In the genomic region with DNA sequence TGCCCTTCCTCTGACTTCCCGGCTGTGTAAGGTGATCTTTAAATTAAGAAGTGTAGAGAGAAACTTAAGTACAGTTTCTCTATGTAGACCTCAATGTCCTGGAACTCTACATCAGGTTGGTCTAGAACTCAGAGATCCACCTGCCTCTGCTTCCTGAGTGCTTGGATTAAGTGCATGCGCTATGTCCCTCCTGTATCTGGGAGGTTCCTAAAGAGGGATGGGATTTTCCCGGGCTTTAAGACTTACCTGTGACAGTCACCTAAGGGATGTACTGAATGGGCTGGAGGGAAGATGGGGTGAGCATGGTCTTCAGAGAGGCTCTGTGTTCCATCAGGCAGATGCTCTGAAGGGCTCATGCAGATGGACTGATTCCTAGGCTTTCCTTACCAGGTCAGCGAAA, we compare ENCODE assay signal across 8 mouse cellular contexts. TPM values are rescaled to one million over a fixed set of nuclear protein-coding genes. Genes with fewer than 3 reads are reported as not detected.
DNase-seq lines count a peak whose midpoint lies in the region; ATAC-seq and TF ChIP-seq lines count a peak whose summit lies in the region.
"Had no signal": no experiment of that assay in that cellular context is flagged by ENCODE, and none has a peak within 500 bp of the region (broad histone marks: within the 10 kb centered on the region; RNA-seq: fewer than 3 reads in every experiment).

No protein-coding gene starts in this region.

- no peak for ATAC-seq in megakaryocyte, adult 5-6 weeks (ENCODE audit: poor library complexity, severe bottlenecking)
- ATAC-seq in forebrain, embryonic 11.5 days (replicated peaks; ENCODE audit: low FRiP score) = no peak
- no peak for ATAC-seq in limb, embryonic 14.5 days (ENCODE audit: low FRiP score, low read depth)
- ATAC-seq in stomach, embryonic 16.5 days (ENCODE audit: insufficient read depth, low FRiP score) = no peak

- peaks cover 49% of the 10 kb centered on the region for H3K36me3 ChIP-seq in megakaryocyte, embryonic 14.5 days (replicated peaks; ENCODE audit: low read length)
- H3K36me3 ChIP-seq in forebrain, embryonic 11.5 days (ENCODE audit: control insufficient read depth, insufficient read depth, low read length) = peaks cover 16% of the 10 kb centered on the region
- H3K36me3 ChIP-seq in limb, embryonic 14.5 days (ENCODE audit: control insufficient read depth, insufficient read depth, low read length) = peaks cover 43% of the 10 kb centered on the region
- peaks cover 20% of the 10 kb centered on the region for H3K36me3 ChIP-seq in stomach, embryonic 16.5 days (ENCODE audit: control insufficient read depth, insufficient read depth, low read length)

- DNase-seq in forebrain, embryonic 11.5 days (ENCODE audit: low spot score) = no peak
- DNase-seq in limb, embryonic 14.5 days (ENCODE audit: low spot score) = no peak
- DNase-seq in natural killer cell, adult 2 months (ENCODE audit: low spot score in 2 of 2) = no peak
- no peak for DNase-seq in left cerebral cortex, postnatal 14 days (ENCODE audit: low spot score in 2 of 2)
- DNase-seq: lung, postnatal 36 days had no signal

- peaks cover 49% of the 10 kb centered on the region for H3K4me1 ChIP-seq in megakaryocyte, embryonic 14.5 days
- peaks cover 11% of the 10 kb centered on the region; the same call in 1 of the 2 replicates for H3K4me1 ChIP-seq in forebrain, embryonic 11.5 days (replicated peaks; ENCODE audit: control insufficient read depth, insufficient read depth, low read length)
- peaks cover 9% of the 10 kb centered on the region; the same call in 1 of the 2 replicates for H3K4me1 ChIP-seq in limb, embryonic 14.5 days (ENCODE audit: control insufficient read depth, insufficient read depth, low read length)
- peaks cover 16% of the 10 kb centered on the region; the same call in 1 of the 2 replicates for H3K4me1 ChIP-seq in stomach, embryonic 16.5 days (ENCODE audit: control insufficient read depth, insufficient read depth, low read length)

- H3K9ac ChIP-seq in forebrain, embryonic 11.5 days (ENCODE audit: low read length) = peak overlapping the region; percentile 72
- H3K9ac ChIP-seq in limb, embryonic 14.5 days (ENCODE audit: low read depth, low read length, severe bottlenecking) = peak overlapping the region; percentile 97
- peak overlapping the region; percentile 99 for H3K9ac ChIP-seq in stomach, embryonic 16.5 days (ENCODE audit: low read length)

- WGBS in forebrain, embryonic 11.5 days = 46% methylated on average over 4 of the region's 4 CpGs
- 44% methylated on average over 4 of the region's 4 CpGs for WGBS in limb, embryonic 14.5 days
- WGBS in stomach, embryonic 16.5 days = 33% methylated on average over 4 of the region's 4 CpGs

- TF ChIP-seq POLR2A in limb, embryonic 14.5 days (IDR thresholded peaks at IDR 0.05; ENCODE audit: borderline replicate concordance, extremely low read depth, insufficient read depth, insufficient read length) = no peak

- H3K4me3 ChIP-seq in megakaryocyte, embryonic 14.5 days (replicated peaks) = peak overlapping the region; percentile 99
- H3K4me3 ChIP-seq in forebrain, embryonic 11.5 days (ENCODE audit: low read depth, low read length) = peak overlapping the region; percentile 61
- H3K4me3 ChIP-seq in limb, embryonic 14.5 days (replicated peaks; ENCODE audit: low read length) = peak overlapping the region; percentile 91
- H3K4me3 ChIP-seq in stomach, embryonic 16.5 days (replicated peaks; ENCODE audit: low read length) = peak overlapping the region; percentile 96

- no peaks in the 10 kb centered on the region for H3K27me3 ChIP-seq in megakaryocyte, embryonic 14.5 days (replicated peaks)
- peaks cover 5% of the 10 kb centered on the region; the same call in 1 of the 2 replicates for H3K27me3 ChIP-seq in forebrain, embryonic 11.5 days (ENCODE audit: control insufficient read depth, insufficient read depth, low read length)
- no peaks in the 10 kb centered on the region for H3K27me3 ChIP-seq in limb, embryonic 14.5 days (ENCODE audit: control insufficient read depth, insufficient read depth, low read length)
- no peaks in the 10 kb centered on the region for H3K27me3 ChIP-seq in stomach, embryonic 16.5 days (ENCODE audit: control insufficient read depth, insufficient read depth, low read length)

- intact Hi-C loops in left cerebral cortex, postnatal 14 days (cut with DNase I) = loop anchor here (5.0 to 10.0 kb wide), 2 partner anchors 51 to 79 kb away; partner anchors contain the start of gene Kmt5c

- H3K4me2 ChIP-seq in forebrain, embryonic 11.5 days (ENCODE audit: low read depth, low read length, severe bottlenecking) = peak overlapping the region; percentile 88
- H3K4me2 ChIP-seq in limb, embryonic 14.5 days (replicated peaks; ENCODE audit: low read depth, low read length, severe bottlenecking) = peak overlapping the region; percentile 83
- peak overlapping the region; percentile 74 for H3K4me2 ChIP-seq in stomach, embryonic 16.5 days (ENCODE audit: low read depth, low read length)

- H3K9me3 ChIP-seq in megakaryocyte, embryonic 14.5 days = no peaks in the 10 kb centered on the region
- no peaks in the 10 kb centered on the region for H3K9me3 ChIP-seq in forebrain, embryonic 11.5 days (ENCODE audit: control insufficient read depth, low read length)
- H3K9me3 ChIP-seq in limb, embryonic 14.5 days (ENCODE audit: control insufficient read depth, low read length) = no peaks in the 10 kb centered on the region
- H3K9me3 ChIP-seq in stomach, embryonic 16.5 days (replicated peaks; ENCODE audit: control insufficient read depth, low read length) = no peaks in the 10 kb centered on the region

- H3K27ac ChIP-seq in forebrain, embryonic 11.5 days (ENCODE audit: low read depth, low read length) = peak overlapping the region; percentile 18; the same call in 1 of the 2 replicates
- peak overlapping the region; percentile 92; the same call in 1 of the 2 replicates for H3K27ac ChIP-seq in limb, embryonic 14.5 days (replicated peaks; ENCODE audit: low read depth, low read length)
- peak overlapping the region; percentile 96 for H3K27ac ChIP-seq in stomach, embryonic 16.5 days (ENCODE audit: low read length)

RNA-seq across cellular contexts. Expression of gene Rpl28, which starts 1.0 kb away (rescaled TPM):
- polyA plus RNA-seq in megakaryocyte, embryonic 14.5 days (2012; ENCODE audit: insufficient read depth, low replicate concordance) = 3,598 and 12,997 TPM in 2 replicates
- total RNA-seq in megakaryocyte, adult 5-6 weeks (2015) = 1,340 and 1,433 TPM in 2 replicates
- 535 and 673 TPM in 2 replicates for total RNA-seq in megakaryocyte, adult 5-6 weeks (2017)
- 203 and 220 TPM in 2 replicates for polyA plus RNA-seq in forebrain, embryonic 11.5 days (2014; fragmentation: Nextera tagmentation; extraction: Ambion mirVana)
- 486 and 665 TPM in 2 replicates for polyA plus RNA-seq in limb, embryonic 14.5 days (2012; rRNA removed)
- 253 and 275 TPM in 2 replicates for polyA plus RNA-seq in limb, embryonic 14.5 days (2014; fragmentation: Nextera tagmentation; extraction: Ambion mirVana)
- 255 and 322 TPM in 2 replicates for polyA plus RNA-seq in stomach, embryonic 16.5 days (2015; fragmentation: Nextera tagmentation; extraction: Ambion mirVana)
- 100 to 1,000 TPM; 480 to 489 TPM for total RNA-seq in left cerebral cortex, postnatal 14 days (2021)

RNA-seq across cellular contexts. Expression of gene Tmem238, which starts 4.2 kb away (rescaled TPM):
- polyA plus RNA-seq in megakaryocyte, embryonic 14.5 days (2012; ENCODE audit: insufficient read depth, low replicate concordance) = 29.3 and 145 TPM in 2 replicates
- 1.3 and 3.0 TPM in 2 replicates for total RNA-seq in megakaryocyte, adult 5-6 weeks (2015)
- total RNA-seq in megakaryocyte, adult 5-6 weeks (2017) = 0.61 and 2.5 TPM in 2 replicates
- 1.6 and 2.6 TPM in 2 replicates for polyA plus RNA-seq in forebrain, embryonic 11.5 days (2014; fragmentation: Nextera tagmentation; extraction: Ambion mirVana)
- 10.1 and 15.2 TPM in 2 replicates for polyA plus RNA-seq in limb, embryonic 14.5 days (2012; rRNA removed)
- polyA plus RNA-seq in limb, embryonic 14.5 days (2014; fragmentation: Nextera tagmentation; extraction: Ambion mirVana) = 8.1 and 9.6 TPM in 2 replicates
- polyA plus RNA-seq in stomach, embryonic 16.5 days (2015; fragmentation: Nextera tagmentation; extraction: Ambion mirVana) = 21.2 and 21.7 TPM in 2 replicates
- total RNA-seq in left cerebral cortex, postnatal 14 days (2021) = 1 to 10 TPM; 2.7 to 4.4 TPM

RNA-seq across cellular contexts. Expression of gene Tmem190, which starts 10.9 kb away (rescaled TPM):
- not detected in 2 replicates for polyA plus RNA-seq in megakaryocyte, embryonic 14.5 days (2012; ENCODE audit: insufficient read depth, low replicate concordance)
- not detected in 2 replicates for total RNA-seq in megakaryocyte, adult 5-6 weeks (2015)
- not detected in 2 replicates for total RNA-seq in megakaryocyte, adult 5-6 weeks (2017)
- polyA plus RNA-seq in forebrain, embryonic 11.5 days (2014; fragmentation: Nextera tagmentation; extraction: Ambion mirVana) = not detected in 2 replicates
- not detected in 2 replicates for polyA plus RNA-seq in limb, embryonic 14.5 days (2012; rRNA removed)
- not detected in 2 replicates for polyA plus RNA-seq in limb, embryonic 14.5 days (2014; fragmentation: Nextera tagmentation; extraction: Ambion mirVana)
- 0.72 and 0.79 TPM in 2 replicates for polyA plus RNA-seq in stomach, embryonic 16.5 days (2015; fragmentation: Nextera tagmentation; extraction: Ambion mirVana)
- not detected for total RNA-seq in left cerebral cortex, postnatal 14 days (2021)

RNA-seq across cellular contexts. Expression of gene Il11, which starts 11.0 kb away (rescaled TPM):
- 0.26 and 1.9 TPM in 2 replicates for polyA plus RNA-seq in megakaryocyte, embryonic 14.5 days (2012; ENCODE audit: insufficient read depth, low replicate concordance)
- total RNA-seq in megakaryocyte, adult 5-6 weeks (2015) = not detected in 2 replicates
- not detected in 2 replicates for total RNA-seq in megakaryocyte, adult 5-6 weeks (2017)
- 0.19 TPM in 1 of 2 replicates, not detected in the other for polyA plus RNA-seq in forebrain, embryonic 11.5 days (2014; fragmentation: Nextera tagmentation; extraction: Ambion mirVana)
- polyA plus RNA-seq in limb, embryonic 14.5 days (2012; rRNA removed) = 0.33 and 0.63 TPM in 2 replicates
- 0.22 TPM in 1 of 2 replicates, not detected in the other for polyA plus RNA-seq in limb, embryonic 14.5 days (2014; fragmentation: Nextera tagmentation; extraction: Ambion mirVana)
- polyA plus RNA-seq in stomach, embryonic 16.5 days (2015; fragmentation: Nextera tagmentation; extraction: Ambion mirVana) = 0.22 and 0.26 TPM in 2 replicates
- under 1 TPM; 0.18 to 0.55 TPM for total RNA-seq in left cerebral cortex, postnatal 14 days (2021)

RNA-seq across cellular contexts. Expression of gene Ube2s, which starts 18.7 kb away (rescaled TPM):
- 217 and 258 TPM in 2 replicates for polyA plus RNA-seq in megakaryocyte, embryonic 14.5 days (2012; ENCODE audit: insufficient read depth, low replicate concordance)
- total RNA-seq in megakaryocyte, adult 5-6 weeks (2015) = 313 and 324 TPM in 2 replicates
- total RNA-seq in megakaryocyte, adult 5-6 weeks (2017) = 178 and 185 TPM in 2 replicates
- 476 and 526 TPM in 2 replicates for polyA plus RNA-seq in forebrain, embryonic 11.5 days (2014; fragmentation: Nextera tagmentation; extraction: Ambion mirVana)
- polyA plus RNA-seq in limb, embryonic 14.5 days (2012; rRNA removed) = 515 and 618 TPM in 2 replicates
- 366 and 368 TPM in 2 replicates for polyA plus RNA-seq in limb, embryonic 14.5 days (2014; fragmentation: Nextera tagmentation; extraction: Ambion mirVana)
- polyA plus RNA-seq in stomach, embryonic 16.5 days (2015; fragmentation: Nextera tagmentation; extraction: Ambion mirVana) = 204 and 212 TPM in 2 replicates
- total RNA-seq in left cerebral cortex, postnatal 14 days (2021) = 100 to 1,000 TPM; 115 to 145 TPM

Comparison
In these comparisons a context has a peak if more than half of its experiments do, and no peak if none do; other contexts are left out.
1. H3K27ac ChIP-seq: peak in every context shown above with its lines; median percentile 96 in stomach, embryonic 16.5 days; 92 in limb, embryonic 14.5 days; 18 in forebrain, embryonic 11.5 days.